Mouse (Mus musculus): Measurements from ENCODE around the gene Tex38.

Gene Tex38

GRCm38 (mm10) chr4:115780918-115781317, at the start of gene Tex38:
Tex38 (minus strand) TSS chr4:115781018.
- no peak for DNase-seq (ENCODE audit: low read depth in 1 of 2, low spot score in 2 of 2)

- no peak for DNase-seq (ENCODE audit: low read depth in 1 of 2, low spot score in 2 of 2)
Observed at GRCm38 (mm10) chr4:115830491-115830890, 49.7 kb upstream of the Tex38 start.

- no peak for DNase-seq (ENCODE audit: low read depth in 1 of 2, low spot score in 2 of 2)
Observed at GRCm38 (mm10) chr4:115828572-115828902, 47.7 kb upstream of the Tex38 start.

- peak in 1 of 2 experiments; percentile 29 for DNase-seq (ENCODE audit: low read depth in 1 of 2, low spot score in 2 of 2)
Observed at GRCm38 (mm10) chr4:115827888-115828571, 47.2 kb upstream of the Tex38 start, which contains the start of gene Mob3c. Mob3c (plus strand) TSS chr4:115828092.

- DNase-seq (ENCODE audit: low read depth in 1 of 2, low spot score in 2 of 2) = no peak
Observed at GRCm38 (mm10) chr4:115827535-115827887, 46.7 kb upstream of the Tex38 start.

- no peak for DNase-seq (ENCODE audit: low read depth in 1 of 2, low spot score in 2 of 2)
Observed at GRCm38 (mm10) chr4:115827066-115827465, 46.2 kb upstream of the Tex38 start.

- no peak for DNase-seq (ENCODE audit: low read depth in 1 of 2, low spot score in 2 of 2)
Observed at GRCm38 (mm10) chr4:115825271-115825670, 44.5 kb upstream of the Tex38 start.

GRCm38 (mm10) chr4:115824178-115824577, 43.4 kb upstream of the Tex38 start:
- DNase-seq (ENCODE audit: low read depth in 1 of 2, low spot score in 2 of 2) = no peak

GRCm38 (mm10) chr4:115821928-115822327, 41.1 kb upstream of the Tex38 start:
- no peak for DNase-seq (ENCODE audit: low read depth in 1 of 2, low spot score in 2 of 2)

- no peak for DNase-seq (ENCODE audit: low read depth in 1 of 2, low spot score in 2 of 2)
Observed at GRCm38 (mm10) chr4:115821431-115821830, 40.6 kb upstream of the Tex38 start.

- DNase-seq (ENCODE audit: low read depth in 1 of 2, low spot score in 2 of 2) = no peak
Observed at GRCm38 (mm10) chr4:115820944-115821343, 40.1 kb upstream of the Tex38 start.

GRCm38 (mm10) chr4:115820199-115820598, 39.4 kb upstream of the Tex38 start:
- DNase-seq (ENCODE audit: low read depth in 1 of 2, low spot score in 2 of 2) = no peak

GRCm38 (mm10) chr4:115815606-115816005, 34.8 kb upstream of the Tex38 start:
- DNase-seq (ENCODE audit: low read depth in 1 of 2, low spot score in 2 of 2) = no peak

GRCm38 (mm10) chr4:115812326-115812725, 31.5 kb upstream of the Tex38 start:
- DNase-seq (ENCODE audit: low read depth in 1 of 2, low spot score in 2 of 2) = no peak

- DNase-seq (ENCODE audit: low read depth in 1 of 2, low spot score in 2 of 2) = no peak
Observed at GRCm38 (mm10) chr4:115799981-115800380, 19.2 kb upstream of the Tex38 start.

- no peak for DNase-seq (ENCODE audit: low read depth in 1 of 2, low spot score in 2 of 2)
Observed at GRCm38 (mm10) chr4:115795360-115795759, 14.5 kb upstream of the Tex38 start.

- no peak for DNase-seq (ENCODE audit: low read depth in 1 of 2, low spot score in 2 of 2)
Observed at GRCm38 (mm10) chr4:115790864-115791263, 10.0 kb upstream of the Tex38 start.

- DNase-seq (ENCODE audit: low read depth in 1 of 2, low spot score in 2 of 2) = no peak
Observed at GRCm38 (mm10) chr4:115785511-115786034, 4.8 kb upstream of the Tex38 start.

GRCm38 (mm10) chr4:115784769-115785510, 4.1 kb upstream of the Tex38 start, which contains the start of gene Atpaf1:
Atpaf1 (plus strand) TSS chr4:115784812.
- peak in 1 of 2 experiments; percentile 29 for DNase-seq (ENCODE audit: low read depth in 1 of 2, low spot score in 2 of 2)

- DNase-seq (ENCODE audit: low read depth in 1 of 2, low spot score in 2 of 2) = no peak
Observed at GRCm38 (mm10) chr4:115782026-115782805, 1.4 kb upstream of the Tex38 start.

GRCm38 (mm10) chr4:115780269-115780668, 549 bp downstream of the Tex38 start:
- no peak for DNase-seq (ENCODE audit: low read depth in 1 of 2, low spot score in 2 of 2)

GRCm38 (mm10) chr4:115777627-115778026, 3.2 kb downstream of the Tex38 start:
- no peak for DNase-seq (ENCODE audit: low read depth in 1 of 2, low spot score in 2 of 2)

All from monocyte, adult 2 months (primary cell).